Mouse (Mus musculus) cerebellum, postnatal 25 days (tissue): ENCODE measurements around the gene Ldlrap1.
A peak's percentile ranks its signal among the peaks of the same experiment; 100 is the strongest.

Source experiments
- DNase-seq, 2 experiments: peaks; one replicate each; pipeline ENCODE4 v3.0.0; 2021; ENCODE audit warnings: mixed read lengths in 2 of 2

Gene Ldlrap1

DNA sequence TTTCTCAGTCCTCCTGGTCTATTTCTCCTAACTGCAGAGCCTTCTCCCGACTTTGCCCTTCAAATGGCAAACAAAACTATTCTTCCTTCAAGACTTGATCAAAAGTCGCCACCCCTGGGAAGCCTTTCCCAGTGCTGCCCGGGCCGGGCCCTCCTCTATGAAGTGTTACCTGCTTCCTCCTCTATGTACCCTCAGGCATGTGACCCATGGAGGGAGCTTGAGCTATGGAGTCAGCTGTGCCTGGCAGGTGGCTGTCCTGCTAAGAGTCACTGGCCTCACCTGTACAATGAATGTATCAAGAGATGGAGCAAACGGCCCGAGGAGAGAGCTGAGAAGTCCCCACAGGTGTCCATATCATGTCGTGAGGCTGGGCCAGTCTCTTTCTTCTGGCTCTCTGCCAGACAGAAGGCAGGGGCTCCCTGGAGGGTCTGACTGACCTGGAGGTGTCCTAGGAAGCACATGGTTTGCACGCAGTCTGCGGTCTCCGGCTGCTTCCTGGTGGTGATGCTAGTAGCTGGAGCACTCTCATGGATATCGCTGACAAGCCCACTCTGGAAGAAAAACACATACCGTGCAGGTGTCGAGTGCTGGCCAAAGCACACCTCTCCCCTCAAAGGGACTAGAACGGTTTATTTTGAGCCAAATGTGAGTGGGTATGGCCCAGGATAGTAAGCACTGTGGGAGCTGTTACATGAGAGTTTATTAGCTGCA is 7.6 kb upstream of the Ldlrap1 start:
- DNase-seq: peak in 1 of 2 experiments; percentile 14

DNA sequence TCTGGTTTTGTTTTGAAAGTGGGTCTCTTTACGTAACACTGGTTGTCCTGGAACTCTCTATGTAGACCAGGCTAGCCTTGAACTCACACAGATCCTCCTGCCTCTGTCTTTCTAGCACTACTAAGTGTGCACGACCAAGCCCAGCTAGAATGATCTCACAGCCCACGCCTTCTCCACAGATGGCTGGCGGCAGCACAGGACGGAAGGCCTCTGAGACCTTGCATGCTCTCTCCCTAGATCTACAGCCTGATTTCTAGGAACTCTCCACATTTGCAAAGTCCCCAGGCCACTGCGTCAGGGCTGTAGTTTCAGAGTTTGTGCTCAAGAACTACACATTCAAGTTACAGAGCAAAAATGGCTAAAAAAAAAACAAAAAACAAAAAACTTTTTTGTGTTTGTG is 6.3 kb upstream of the Ldlrap1 start:
- DNase-seq: peak in 1 of 2 experiments; percentile 12

DNA sequence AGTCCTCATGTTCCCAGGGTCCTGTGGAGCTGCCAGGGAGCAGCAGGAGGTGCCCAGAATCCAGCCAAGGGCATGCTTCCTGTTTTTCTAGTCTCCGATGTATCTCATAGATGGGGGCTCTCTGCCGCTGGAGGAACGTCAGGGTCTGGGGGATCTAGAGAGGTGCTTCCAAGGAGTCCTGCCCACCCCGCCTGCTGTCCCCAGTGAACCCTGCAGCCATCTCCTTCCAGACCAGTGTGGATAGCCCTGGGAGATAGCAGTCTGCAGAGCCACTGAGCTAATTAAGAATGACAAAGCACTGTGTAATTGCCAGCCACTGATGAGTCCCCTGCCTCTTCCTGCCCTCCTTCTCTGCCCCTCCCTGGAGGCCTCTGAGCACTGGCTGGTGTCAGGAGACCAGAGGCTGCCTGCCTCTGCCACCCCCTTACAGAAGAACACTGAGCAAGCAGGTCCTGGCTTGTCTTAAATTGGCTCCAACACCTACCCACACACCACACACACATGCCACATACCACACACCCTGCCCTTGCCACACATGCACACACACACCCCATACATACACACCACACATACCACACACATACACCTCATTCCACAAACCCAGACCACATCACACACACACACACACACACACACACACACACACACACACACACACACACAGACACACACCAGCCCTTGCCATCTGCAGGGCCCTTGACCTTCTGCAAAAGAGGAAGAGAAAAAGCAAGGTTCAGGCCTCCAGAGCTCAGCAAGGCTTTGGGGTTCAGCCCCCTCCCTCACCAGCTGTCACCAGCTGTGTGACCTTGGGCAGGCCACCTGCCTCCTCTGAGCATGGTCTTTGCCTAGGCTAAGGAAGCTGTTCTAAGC is 5.2 kb upstream of the Ldlrap1 start:
- DNase-seq: peak; percentile 62 to 66

DNA sequence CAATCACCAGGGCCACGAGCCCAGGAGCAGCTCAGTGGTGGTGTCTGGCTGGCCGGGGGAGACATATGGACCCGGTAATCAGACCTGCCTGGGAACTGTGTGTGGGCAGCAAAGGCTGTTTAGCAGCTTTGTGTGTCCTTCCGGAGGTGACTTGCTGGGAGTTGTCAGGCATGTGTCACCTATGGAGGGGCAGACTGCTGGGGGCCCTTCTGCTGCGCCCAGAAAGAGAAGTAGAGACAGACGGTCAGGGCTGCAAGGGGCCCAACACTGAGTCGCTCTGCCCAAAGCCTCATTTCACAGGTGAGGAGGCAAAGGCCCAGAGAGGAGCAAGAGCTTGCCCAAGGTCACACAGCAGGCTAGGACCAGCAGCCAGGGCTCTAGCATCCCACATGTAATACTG is 2.1 kb upstream of the Ldlrap1 start:
- DNase-seq: peak; percentile 85 to 86

DNA sequence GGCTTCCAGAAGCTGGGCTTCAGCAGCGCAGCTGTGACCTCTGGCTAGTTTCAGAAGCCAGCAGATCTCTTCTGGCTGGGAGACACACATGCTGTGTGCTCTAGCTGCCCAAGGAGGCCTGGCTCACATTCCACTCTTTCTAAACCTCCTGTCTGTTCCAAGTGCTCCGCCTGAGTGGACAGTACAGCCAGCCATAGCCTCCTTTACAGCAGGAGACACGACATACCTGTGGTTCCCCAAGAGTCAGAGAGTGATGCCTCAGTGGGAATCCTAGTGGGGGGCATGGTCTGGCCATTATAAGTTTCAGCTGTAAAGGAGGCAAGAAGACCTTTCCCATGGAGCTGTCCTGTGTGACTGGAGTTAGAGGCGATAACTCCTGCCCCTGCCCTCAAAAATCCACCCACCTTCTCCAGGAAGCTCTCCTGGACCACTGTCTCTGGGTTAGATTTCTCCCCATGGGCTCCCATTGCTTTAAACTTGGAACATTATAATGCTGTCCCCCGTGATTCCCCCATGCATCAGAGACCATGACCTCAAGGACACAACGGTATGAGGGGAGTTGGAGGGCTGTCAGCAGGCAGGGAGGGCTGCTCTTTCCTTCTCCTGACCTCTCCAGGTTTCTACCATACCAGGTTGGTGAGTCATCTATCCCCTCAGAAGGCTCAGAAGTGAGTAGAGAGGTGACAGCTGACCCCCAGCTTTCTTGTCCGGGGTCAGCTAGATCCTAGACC is 1.4 kb upstream of the Ldlrap1 start:
- peak; percentile 68 to 70 for DNase-seq

DNA sequence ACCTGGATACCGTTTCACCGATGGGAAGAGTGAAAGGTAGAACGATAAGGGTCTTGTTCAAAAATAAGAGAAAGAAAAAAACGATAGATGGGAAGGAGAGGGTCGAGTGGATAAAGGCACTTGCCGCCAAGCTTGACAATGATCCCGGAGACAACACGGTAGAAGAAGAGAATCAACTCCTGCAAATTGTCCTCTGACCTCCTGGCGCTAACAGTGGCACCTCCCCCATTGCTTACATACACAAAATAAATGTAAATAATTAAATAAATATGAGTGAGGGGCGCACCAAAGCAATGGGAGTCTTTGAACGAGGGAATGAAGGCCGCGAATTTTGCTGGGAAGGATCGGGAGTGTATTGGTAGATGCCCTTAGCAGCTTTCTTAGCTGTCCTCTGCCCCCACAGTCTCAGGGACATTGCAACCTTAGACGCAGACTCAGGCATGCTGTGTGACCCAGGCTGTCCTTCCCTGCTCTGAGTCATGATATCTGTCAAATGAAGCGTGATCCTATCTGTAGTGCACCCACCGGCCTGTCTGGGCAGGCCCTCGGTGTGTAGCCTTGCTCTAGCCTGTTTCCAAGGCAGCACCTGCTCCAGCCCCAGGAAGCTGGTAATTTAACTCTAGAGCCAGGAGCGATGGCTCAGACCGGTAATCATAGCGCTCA is 533 bp upstream of the Ldlrap1 start:
- DNase-seq: peak; percentile 79 to 80

DNA sequence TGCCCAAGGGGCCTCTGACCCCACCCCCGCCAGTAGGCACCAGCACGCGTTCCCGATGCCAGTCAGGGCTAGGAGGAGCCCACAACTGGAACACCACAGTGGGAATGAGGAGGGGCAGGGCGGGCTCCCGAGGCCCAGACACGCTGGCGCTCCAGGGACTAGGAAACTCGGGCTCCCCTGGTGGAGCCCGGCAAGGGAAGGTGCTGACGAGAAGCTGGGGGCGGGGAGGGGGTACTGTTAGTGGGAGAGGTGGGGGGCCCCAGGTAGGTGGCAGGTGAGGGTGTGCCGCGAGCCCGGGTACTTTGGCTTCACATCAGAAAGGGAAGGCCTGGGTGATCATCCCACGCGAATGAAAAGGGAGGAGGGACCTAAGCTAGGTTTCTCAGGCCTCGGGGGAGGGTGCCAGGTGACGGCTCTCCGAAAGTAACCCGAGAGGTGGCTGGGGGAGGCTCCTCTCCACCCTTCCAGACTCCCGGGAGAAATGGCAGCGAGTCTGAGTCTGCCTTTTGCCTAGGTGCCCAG is 859 bp downstream of the Ldlrap1 start:
- DNase-seq: peak; percentile 67 to 75

DNA sequence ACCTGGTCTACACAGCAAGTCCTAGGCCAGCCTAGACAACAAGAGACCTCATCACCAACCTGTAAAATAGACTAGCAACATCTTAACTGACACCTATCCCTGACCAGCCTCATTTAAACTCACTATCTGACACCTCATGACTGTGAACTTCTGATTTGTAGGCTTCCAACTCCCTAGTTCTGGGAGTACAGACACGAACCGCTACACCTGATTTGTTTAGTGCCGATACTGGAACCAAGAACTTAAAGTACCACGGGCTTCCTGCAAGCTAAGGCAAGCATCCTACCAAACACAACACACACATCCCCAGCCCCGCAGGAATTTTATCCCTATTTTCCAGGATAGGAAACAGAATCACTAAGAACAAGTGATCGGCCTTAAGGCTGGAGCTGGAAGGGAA is 1.5 kb downstream of the Ldlrap1 start:
- DNase-seq: no peak

DNA sequence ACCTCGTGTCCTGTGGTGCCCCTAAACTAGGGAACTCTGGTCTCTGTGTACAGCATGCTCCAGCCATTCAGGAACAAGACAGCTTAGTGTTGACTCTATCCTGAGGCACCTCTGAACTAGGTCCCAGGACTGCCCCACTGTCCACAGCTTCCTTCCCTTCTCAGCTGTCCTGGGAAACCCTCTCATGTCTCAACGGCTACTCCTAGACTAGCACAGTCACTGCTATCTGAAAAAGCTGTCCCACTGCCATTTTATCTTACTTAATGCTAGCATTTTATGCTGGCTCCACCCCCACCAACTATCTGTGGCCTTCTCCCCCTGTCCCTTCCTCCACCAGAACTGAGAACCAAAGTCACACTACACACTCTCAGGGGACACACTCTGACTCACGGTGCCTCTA is 3.5 kb downstream of the Ldlrap1 start:
- no peak for DNase-seq

DNA sequence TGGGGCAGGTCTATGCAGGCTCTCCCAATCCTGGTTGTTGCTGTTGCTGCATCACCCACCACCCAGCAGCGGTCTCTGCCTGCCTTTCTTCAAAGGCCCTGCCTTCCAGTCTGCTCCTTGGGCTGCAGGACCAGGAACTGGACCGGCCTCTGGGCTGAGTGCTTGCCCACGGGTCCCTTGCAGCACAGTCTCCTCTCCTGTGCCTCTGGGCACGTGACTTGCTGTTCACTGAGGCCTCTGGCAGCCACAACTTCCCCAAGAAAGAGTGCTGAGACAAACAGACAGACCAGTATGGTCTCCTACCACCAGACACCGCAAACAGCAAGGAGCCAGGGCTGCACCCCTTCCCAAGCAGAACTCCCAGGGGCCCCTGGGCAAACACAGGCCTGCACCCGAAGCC is 5.5 kb downstream of the Ldlrap1 start:
- DNase-seq: no peak

DNA sequence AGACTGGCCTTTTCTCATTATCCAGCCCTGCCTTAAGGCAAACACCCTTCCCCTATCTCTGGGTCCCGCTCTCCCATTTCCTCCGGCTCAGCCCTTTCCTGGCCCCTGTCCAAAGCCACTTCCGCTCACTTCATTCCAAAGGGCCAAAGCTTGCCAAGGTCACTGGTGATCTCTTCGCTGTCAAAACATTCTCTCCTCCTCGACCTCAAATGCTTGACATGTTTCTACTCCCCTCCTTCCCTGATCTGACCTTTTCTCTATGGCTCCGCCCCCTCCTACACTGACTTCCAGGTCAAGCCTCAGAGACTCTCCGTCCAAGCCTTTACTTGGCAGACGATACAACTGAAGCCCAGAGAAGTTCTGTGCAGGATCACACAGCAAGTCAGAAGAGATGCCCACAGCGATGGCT is 7.0 kb downstream of the Ldlrap1 start:
- peak in 1 of 2 experiments; percentile 63 for DNase-seq

DNA sequence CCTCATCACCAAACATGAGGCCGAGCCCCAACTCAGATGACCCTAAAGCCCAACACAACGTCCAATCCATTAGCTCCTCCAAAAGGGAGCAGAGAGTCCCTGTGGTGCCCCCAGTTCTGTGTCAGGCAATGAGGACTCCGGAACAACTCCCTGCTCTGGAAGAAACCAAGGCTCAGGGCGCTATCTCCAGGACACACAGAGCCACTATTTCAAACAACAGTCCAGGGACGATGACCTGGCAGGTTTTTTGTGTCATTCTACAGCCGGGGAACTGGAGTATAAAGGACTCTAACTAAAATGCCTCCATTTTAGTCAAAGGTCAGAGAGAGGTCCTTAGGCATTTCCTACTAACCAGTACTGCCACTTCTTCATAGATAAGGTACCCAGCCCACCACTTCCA is 7.5 kb downstream of the Ldlrap1 start:
- no peak for DNase-seq

DNA sequence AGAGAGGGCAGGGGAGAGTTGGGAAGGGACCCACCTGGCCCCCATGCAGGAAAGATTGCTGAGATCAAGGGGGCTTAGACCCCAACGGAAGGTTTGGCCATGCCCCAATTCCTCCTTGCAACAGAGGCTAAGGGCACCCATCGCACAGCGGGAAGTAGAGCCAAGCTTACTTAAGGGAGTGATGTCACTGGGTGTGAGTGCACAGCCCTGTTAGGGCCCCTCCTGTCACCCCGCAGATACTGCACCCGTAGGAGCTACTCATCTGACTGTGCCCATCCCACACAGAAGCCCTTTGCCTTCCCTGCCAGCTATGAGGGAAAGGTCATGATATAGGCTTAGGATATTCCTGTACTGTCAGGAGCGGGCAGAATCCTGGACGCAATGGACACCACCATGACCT is 8.3 kb downstream of the Ldlrap1 start:
- DNase-seq: no peak

DNA sequence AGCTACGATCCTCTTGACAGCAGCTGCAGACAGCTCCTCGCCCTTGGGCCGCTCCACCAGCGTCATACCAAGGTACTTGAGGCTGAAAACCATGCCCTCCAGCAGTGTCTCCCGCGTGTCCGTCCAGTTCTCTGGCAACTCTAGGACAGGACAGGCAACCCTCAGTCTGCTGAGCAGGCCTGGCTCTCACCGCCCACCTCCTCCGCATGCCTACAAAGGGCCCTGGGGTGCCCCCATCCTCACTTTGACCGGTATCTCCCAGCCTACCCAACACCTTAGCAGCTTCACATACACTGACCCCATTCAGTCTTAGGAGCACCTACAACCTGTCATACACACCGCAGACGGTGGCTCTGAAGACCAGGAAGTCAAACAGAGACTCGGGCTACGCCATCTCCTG is 8.9 kb downstream of the Ldlrap1 start:
- DNase-seq: no peak

DNA sequence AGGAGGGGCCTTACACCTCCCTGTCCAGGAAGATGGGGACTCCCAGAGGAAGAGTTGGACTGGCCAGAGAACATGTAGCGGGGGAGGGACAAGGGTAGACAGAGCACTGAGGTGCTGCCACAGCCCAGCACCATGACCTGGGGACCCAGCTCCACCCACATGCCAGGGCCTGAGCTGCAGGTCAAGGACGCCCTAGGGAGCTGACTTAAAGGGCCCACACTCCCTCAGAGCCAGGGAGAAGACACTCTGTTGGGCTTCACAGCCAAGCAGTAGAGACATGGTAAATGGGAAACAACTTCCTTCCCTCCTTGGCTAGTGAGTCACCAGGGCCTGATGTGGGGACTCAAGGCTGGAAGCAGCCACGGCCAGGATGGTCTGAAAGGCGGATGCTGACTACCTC is 9.5 kb downstream of the Ldlrap1 start:
- DNase-seq: no peak

DNA sequence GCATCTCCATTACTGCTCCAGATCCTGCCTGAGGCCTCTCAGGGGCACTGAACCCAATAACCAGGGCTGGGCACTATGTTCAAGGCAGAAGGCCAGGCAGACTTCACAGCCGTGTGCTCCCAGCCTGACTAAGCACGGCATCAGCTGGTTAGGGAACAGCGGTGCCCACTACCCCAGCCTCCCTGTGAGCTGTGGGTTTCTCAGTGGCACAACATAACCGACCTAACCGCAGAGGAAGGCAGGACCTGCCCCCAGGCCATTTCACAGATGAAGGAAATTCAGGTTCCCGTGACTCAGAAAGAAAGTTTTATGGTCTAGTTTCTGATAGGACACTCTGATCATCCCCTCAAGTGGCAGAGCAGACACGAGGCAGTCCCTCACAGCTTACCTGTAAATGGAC is 10.9 kb downstream of the Ldlrap1 start:
- no peak for DNase-seq

DNA sequence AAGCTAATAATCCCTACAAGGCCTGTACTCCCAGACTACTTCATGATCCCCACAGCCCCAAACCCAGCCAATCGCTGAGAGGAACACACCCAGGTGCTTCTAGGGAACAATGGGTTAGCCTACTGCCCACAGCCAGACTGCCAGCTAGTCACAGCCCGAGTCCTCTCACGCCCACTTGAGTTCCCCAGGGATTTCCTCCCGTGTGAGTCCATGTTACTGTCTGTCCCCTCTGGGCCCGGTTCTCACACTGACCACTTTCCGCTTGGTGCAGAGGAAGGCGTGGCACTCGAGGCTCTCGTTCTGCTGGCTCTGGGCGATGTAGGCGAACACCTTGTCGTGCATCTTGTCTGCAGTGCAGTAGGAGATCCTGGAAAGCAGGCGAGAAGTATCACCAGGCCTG is 12.9 kb downstream of the Ldlrap1 start:
- DNase-seq: no peak

DNA sequence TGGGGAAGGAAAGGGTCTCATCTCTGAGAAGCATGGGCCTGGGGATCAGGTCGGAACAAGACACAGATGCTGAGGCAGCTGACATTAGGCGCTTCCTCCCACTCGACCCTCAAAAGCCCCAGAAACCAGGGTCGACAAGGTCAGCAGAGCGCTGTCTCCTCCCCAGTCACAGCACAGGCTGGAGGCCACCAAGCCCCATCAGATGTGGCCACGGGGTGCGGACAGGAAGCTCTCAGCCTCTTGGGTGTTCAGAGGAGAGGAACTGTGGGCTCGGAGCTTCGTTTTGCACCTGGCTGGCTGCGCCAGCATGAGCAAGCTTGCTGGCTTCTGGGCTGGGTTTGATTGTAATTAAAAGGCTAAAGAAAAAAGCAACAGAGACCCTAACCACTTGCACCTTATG is 13.5 kb downstream of the Ldlrap1 start:
- no peak for DNase-seq

DNA sequence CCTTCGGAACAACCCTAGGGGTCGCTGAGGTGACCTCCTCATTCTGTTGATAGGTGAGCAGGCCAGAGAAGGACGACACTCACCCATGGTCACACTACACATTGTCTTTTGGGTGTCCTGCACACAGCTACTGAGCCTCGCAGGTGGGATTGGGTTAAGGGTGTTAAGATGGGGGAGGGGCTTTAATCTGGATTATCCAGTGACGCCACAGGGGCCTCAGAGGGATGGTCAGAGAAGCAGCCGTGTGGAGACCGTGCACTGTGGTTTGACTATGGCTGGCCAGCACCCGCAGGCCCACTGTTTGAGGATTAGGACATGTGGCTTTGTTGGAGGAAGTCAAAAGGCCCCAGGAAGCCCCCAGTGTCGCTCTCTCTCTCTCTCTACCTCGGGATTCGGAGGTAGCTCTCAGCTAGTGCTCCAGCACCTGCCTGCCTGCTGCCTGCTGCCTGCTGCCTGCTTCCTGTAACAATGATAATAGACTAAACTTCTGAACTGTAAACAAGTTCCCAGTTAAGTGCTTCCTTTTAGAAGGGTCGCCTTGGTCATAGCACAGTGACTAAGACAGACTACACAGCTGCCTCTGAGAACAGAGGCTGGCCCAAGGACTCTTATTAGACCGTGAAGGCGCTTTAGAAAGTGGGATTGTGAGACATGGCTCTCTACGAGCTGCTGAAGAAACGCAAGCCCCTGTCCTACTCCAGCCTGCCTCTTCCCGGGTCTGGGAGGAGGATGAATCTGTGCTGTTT is 14.1 kb downstream of the Ldlrap1 start:
- no peak for DNase-seq

DNA sequence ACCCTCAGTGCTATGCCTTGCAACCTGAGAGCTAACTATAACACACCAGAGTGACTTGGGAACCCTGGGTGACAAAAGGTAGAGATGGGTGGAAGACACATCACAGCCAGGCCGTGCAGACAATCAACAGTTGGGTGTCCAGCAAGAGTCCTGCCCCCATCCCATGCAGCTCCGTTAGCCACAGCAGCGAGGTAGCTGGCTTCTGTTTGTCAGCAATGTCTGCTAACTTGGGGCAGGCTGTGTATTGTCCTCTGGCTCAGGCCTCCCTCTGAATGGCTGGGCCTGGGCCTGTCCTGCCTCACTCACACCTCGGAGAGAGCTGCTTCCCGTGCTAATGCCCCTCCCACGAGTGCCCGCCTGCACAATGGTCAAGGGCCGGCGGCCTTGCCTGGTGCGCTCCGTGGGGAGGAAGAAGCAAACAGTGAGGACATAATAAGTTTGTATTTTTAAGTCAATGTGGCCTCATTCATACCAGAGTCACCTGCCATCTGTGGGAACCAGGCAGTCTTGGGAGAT is 14.9 kb downstream of the Ldlrap1 start:
- DNase-seq: no peak

DNA sequence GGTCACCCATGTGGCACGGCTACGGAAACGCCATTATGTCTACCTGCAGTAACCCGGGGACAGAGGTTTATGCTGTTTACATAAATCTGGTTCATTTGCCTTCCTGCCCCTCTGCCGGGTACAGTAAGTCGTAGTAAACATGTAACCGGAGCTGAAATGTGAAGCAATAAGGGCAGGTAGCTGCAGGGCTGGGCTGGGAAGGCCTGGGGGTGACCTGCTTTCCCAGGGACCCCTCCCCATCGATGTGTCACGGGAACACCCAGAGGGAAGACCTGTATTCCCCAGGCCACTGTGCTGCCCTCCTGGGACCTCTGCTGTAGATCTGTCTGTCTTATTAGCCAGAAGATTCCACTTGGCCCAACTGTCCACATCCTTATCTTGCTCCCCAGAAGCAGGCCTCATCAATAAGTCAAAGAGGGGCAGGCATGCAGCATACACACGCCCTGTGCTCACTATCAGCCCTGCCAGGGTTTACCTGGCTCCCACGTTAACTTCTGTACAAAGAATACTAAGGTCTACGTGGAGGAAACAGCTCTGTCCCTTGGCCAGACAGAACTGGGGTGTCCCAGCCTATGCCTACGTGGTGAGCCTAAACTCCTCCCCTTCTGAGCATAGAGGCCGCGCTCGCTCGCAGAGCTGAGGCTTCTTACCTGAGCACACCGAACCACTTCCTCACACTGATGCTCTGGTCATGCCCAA is 16.0 kb downstream of the Ldlrap1 start:
- no peak for DNase-seq
